Mouse (Mus musculus) cerebellum, adult 9-11 months (tissue): ENCODE data around the gene Bloc1s6.

Experiments
- DNase-seq: peaks from one replicate; pipeline ENCODE4 v3.0.0; 2022

Gene Bloc1s6

GRCm38 (mm10) chr2:122765071-122765793, 26.9 kb downstream of the Bloc1s6 start, which contains the start of gene Sqor:
Sqor (plus strand) TSS chr2:122765237.
- DNase-seq: peak; percentile 70

- no peak for DNase-seq
These were observed 27.5 kb downstream of the Bloc1s6 start for GRCm38 (mm10) chr2:122765794-122766145.

GRCm38 (mm10) chr2:122771002-122771401, 32.7 kb downstream of the Bloc1s6 start:
- no peak for DNase-seq

- DNase-seq: no peak
These were observed 34.6 kb downstream of the Bloc1s6 start for GRCm38 (mm10) chr2:122772899-122773298.

GRCm38 (mm10) chr2:122775491-122775890, 37.2 kb downstream of the Bloc1s6 start:
- no peak for DNase-seq

- no peak for DNase-seq
These were observed 38.5 kb downstream of the Bloc1s6 start for GRCm38 (mm10) chr2:122776823-122777222.

GRCm38 (mm10) chr2:122779967-122780366, 41.7 kb downstream of the Bloc1s6 start:
- DNase-seq: no peak

GRCm38 (mm10) chr2:122780447-122780846, 42.1 kb downstream of the Bloc1s6 start:
- DNase-seq: no peak

GRCm38 (mm10) chr2:122781590-122782356, 43.5 kb downstream of the Bloc1s6 start:
- no peak for DNase-seq

GRCm38 (mm10) chr2:122783730-122784129, 45.4 kb downstream of the Bloc1s6 start:
- DNase-seq: no peak

- DNase-seq: no peak
These were observed 46.4 kb downstream of the Bloc1s6 start for GRCm38 (mm10) chr2:122784701-122785100.

GRCm38 (mm10) chr2:122786167-122786566, 47.9 kb downstream of the Bloc1s6 start:
- no peak for DNase-seq

GRCm38 (mm10) chr2:122789311-122789710, 51.0 kb downstream of the Bloc1s6 start:
- DNase-seq: no peak

- no peak for DNase-seq
These were observed 51.4 kb downstream of the Bloc1s6 start for GRCm38 (mm10) chr2:122789730-122790129.
